Mouse (Mus musculus): ENCODE results near the gene Mettl21c. TPM values are rescaled to one million over a fixed set of nuclear protein-coding genes. Genes with fewer than 3 reads are reported as not detected.

Mettl21c gene
- polyA plus RNA-seq, 1 experiment from 2014 or later = 2.4 TPM

DNA sequence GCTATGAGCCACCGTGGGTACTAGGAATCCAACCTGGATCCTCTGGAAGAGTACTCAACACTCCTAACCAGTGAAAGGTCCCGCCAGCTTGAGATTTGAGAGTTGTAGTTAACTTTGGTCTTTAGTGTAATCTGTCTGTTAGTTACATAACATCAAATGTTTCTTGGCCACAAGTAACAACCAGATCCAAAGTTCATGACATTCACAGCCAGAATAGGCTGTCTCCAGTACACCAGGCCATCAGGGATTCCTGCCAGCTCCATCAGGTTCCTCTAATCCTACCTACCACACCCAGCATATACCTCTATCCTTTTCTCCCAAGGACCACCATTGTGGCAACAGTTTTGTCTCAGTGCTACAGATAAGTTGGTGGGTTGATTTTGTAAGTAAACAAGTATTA lies 4.3 kb downstream of the Mettl21c start:
- H3K9me3 ChIP-seq = no peaks in the 10 kb centered on the region

DNA sequence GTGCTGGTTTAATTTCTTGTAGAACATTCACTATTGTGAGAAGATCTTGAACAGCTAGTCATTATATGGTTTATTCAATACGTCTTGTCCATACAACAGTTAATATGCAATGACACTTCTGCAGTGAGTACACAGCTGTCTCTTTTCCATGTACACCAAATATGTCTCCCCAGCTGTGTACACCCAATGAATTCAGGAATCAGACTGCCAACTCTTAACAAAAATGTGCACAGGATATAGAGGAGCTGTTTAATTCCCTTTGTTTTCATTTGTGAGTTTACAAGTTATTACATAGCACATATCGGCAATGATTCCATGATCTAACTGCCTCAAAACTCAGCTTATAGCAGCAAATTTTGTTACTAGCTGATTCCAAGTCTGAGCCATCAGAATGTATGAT lies 15.3 kb downstream of the Mettl21c start:
- Histone ChIP-seq H3K9me3 (no peaks in the 10 kb centered on the region), H3K4me2 (no peak overlapping the region), H3K27ac (no peak overlapping the region), H3K27me3 (replicated peaks) (no peaks in the 10 kb centered on the region), H3K4me3 (no peak overlapping the region), H3K4me1 (no peaks in the 10 kb centered on the region), H3K9ac (no peak overlapping the region), H3K36me3 (replicated peaks) (peaks cover 10% of the 10 kb centered on the region; the same call in 1 of the 2 replicates)
- no peak for ATAC-seq (replicated peaks)
- 98% methylated on average over 2 of the region's 2 CpGs for WGBS

More for the DNA sequence above, 4.3 kb downstream of the Mettl21c start:
- H3K4me2 ChIP-seq = no peak overlapping the region
- no peaks in the 10 kb centered on the region for H3K27me3 ChIP-seq (replicated peaks)
- H3K27ac ChIP-seq = no peak overlapping the region
- H3K4me3 ChIP-seq = no peak overlapping the region
- no peaks in the 10 kb centered on the region for H3K4me1 ChIP-seq
- WGBS = 91% methylated on average over 2 of the region's 2 CpGs
- H3K36me3 ChIP-seq (replicated peaks) = no peaks in the 10 kb centered on the region
- H3K9ac ChIP-seq = no peak overlapping the region
- no peak for ATAC-seq (replicated peaks)

- no peak overlapping the region for H3K27ac ChIP-seq
- no peaks in the 10 kb centered on the region; the same call in 1 of the 2 replicates for H3K9me3 ChIP-seq
- no peak overlapping the region for H3K9ac ChIP-seq
- WGBS = 94% methylated on average over 4 of the region's 4 CpGs
- no peaks in the 10 kb centered on the region for H3K27me3 ChIP-seq (replicated peaks)
- H3K4me2 ChIP-seq = no peak overlapping the region
- H3K36me3 ChIP-seq (replicated peaks) = peaks cover 40% of the 10 kb centered on the region
- H3K4me3 ChIP-seq = no peak overlapping the region
- H3K4me1 ChIP-seq = no peaks in the 10 kb centered on the region
- ATAC-seq (replicated peaks) = no peak
Measured at GRCm38 (mm10) chr1:43996914-43997589, 22.8 kb downstream of the Mettl21c start.

- Histone ChIP-seq H3K27ac (no peak overlapping the region), H3K27me3 (replicated peaks) (no peaks in the 10 kb centered on the region), H3K36me3 (replicated peaks) (peaks cover 24% of the 10 kb centered on the region; the same call in 1 of the 2 replicates), H3K4me1 (no peaks in the 10 kb centered on the region), H3K9ac (no peak overlapping the region), H3K9me3 (no peaks in the 10 kb centered on the region), H3K4me2 (no peak overlapping the region), H3K4me3 (no peak overlapping the region)
- ATAC-seq (replicated peaks) = no peak
- WGBS = 84% methylated on average over 3 of the region's 3 CpGs
Measured at GRCm38 (mm10) chr1:43971089-43971488, 48.7 kb downstream of the Mettl21c start.

DNA sequence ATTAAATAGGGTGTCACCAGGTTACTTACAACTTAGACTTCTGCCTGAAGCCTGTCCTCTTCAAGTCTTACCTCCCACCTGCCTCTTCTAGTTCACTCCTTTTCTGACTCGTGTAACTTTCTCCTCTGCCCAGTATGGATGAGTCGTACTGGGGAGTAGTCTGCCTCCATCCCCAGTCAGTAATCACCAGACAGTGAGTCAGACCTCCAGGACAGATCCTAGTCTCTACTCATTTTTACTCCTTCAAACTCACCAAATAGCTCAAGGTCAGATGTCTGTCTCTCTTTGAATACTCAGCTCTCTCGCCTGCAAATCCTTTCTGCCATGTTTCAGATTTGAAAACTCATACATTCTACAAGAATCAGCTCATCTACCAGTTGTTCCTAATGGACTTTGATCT lies 50.5 kb downstream of the Mettl21c start:
- H3K9ac ChIP-seq = no peak overlapping the region
- no peak overlapping the region for H3K4me2 ChIP-seq
- H3K9me3 ChIP-seq = no peaks in the 10 kb centered on the region
- no peaks in the 10 kb centered on the region for H3K27me3 ChIP-seq (replicated peaks)
- 90% methylated on average over 3 of the region's 3 CpGs for WGBS
- no peak overlapping the region for H3K27ac ChIP-seq
- H3K36me3 ChIP-seq (replicated peaks) = peaks cover 21% of the 10 kb centered on the region; the same call in 1 of the 2 replicates
- no peak overlapping the region for H3K4me3 ChIP-seq
- no peaks in the 10 kb centered on the region for H3K4me1 ChIP-seq
- ATAC-seq (replicated peaks) = no peak

GRCm38 (mm10) chr1:43966756-43967155 lies 53.1 kb downstream of the Mettl21c start:
- Histone ChIP-seq H3K36me3 (replicated peaks) (peaks cover 16% of the 10 kb centered on the region; the same call in 1 of the 2 replicates), H3K4me3 (no peak overlapping the region), H3K27ac (no peak overlapping the region), H3K9ac (no peak overlapping the region), H3K4me2 (no peak overlapping the region), H3K27me3 (replicated peaks) (no peaks in the 10 kb centered on the region), H3K4me1 (no peaks in the 10 kb centered on the region), H3K9me3 (no peaks in the 10 kb centered on the region)
- no peak for ATAC-seq (replicated peaks)
- 87% methylated on average over 4 of the region's 4 CpGs for WGBS

DNA sequence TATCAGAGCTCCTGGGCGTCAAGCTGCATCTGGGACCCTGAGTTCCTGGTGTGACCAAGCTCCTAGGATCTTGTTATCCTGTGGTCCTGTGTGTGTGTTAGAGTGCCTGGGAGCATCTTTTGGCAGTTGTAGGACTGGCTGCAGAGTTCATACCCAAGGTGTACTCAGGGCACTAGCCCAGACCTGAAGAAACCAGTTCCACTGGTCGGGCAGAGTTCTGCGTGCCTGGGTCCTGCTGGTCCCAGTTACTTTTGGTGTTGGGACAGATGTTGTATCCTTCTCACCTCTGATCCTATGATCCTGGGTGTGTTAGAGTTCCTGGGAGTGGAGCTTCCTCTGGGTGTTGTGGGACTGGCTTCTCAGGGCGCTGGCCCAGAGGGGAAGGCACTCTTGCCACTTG lies 55.5 kb downstream of the Mettl21c start:
- WGBS = 98% methylated on average over 4 of the region's 4 CpGs
- Histone ChIP-seq H3K36me3 (replicated peaks) (peaks cover 23% of the 10 kb centered on the region; the same call in 1 of the 2 replicates), H3K9ac (no peak overlapping the region), H3K27ac (no peak overlapping the region), H3K27me3 (replicated peaks) (no peaks in the 10 kb centered on the region), H3K4me3 (no peak overlapping the region), H3K4me1 (no peaks in the 10 kb centered on the region), H3K4me2 (no peak overlapping the region), H3K9me3 (no peaks in the 10 kb centered on the region)
- ATAC-seq (replicated peaks) = no peak

Other genes starting within 250 kb of the Mettl21c start
- gene Uxs1, start 192.2 kb downstream of the Mettl21c start, polyA plus RNA-seq (2015; fragmentation: Nextera tagmentation; extraction: Ambion mirVana) = 16.4 and 18.6 TPM in 2 replicates
- gene Tpp2, start 86.4 kb downstream of the Mettl21c start, polyA plus RNA-seq (2015; fragmentation: Nextera tagmentation; extraction: Ambion mirVana) = 58.3 and 59.6 TPM in 2 replicates
- gene Gm8251, start 41.9 kb upstream of the Mettl21c start, polyA plus RNA-seq (2015; fragmentation: Nextera tagmentation; extraction: Ambion mirVana) = 0.04 and 0.12 TPM in 2 replicates
- gene Tex30, start 82.4 kb upstream of the Mettl21c start, polyA plus RNA-seq (2015; fragmentation: Nextera tagmentation; extraction: Ambion mirVana) = 37.3 and 40.5 TPM in 2 replicates
- 26.2 and 27.0 TPM in 2 replicates for gene Kdelc1, start 98.8 kb upstream of the Mettl21c start, polyA plus RNA-seq (2015; fragmentation: Nextera tagmentation; extraction: Ambion mirVana)
- gene Bivm, start 98.9 kb upstream of the Mettl21c start, polyA plus RNA-seq (2015; fragmentation: Nextera tagmentation; extraction: Ambion mirVana) = 30.9 and 33.9 TPM in 2 replicates
- 32.1 and 32.8 TPM in 2 replicates for gene Ercc5, start 127.7 kb upstream of the Mettl21c start, polyA plus RNA-seq (2015; fragmentation: Nextera tagmentation; extraction: Ambion mirVana)
- gene Mettl21e, start 198.9 kb upstream of the Mettl21c start, polyA plus RNA-seq (2015; fragmentation: Nextera tagmentation; extraction: Ambion mirVana) = not detected in 2 replicates